15 mouse cellular contexts compared by ENCODE assay signal in genomic region chr11:114234542-114234910, GRCm38 (mm10).
DNase-seq lines count a peak whose midpoint lies in the region; ATAC-seq and TF ChIP-seq lines count a peak whose summit lies in the region.
"Had no signal": no experiment of that assay in that cellular context is flagged by ENCODE, and none has a peak within 500 bp of the region (broad histone marks: within the 10 kb centered on the region; RNA-seq: fewer than 3 reads in every experiment).

No protein-coding gene starts in this region.

- 0 out of 2 replicates have a peak, but pooled peaks cover 5% of the 10 kb centered on the region for H3K4me1 ChIP-seq in heart, postnatal 0 days (ENCODE audit: control insufficient read depth, insufficient read depth)
- H3K4me1 ChIP-seq in hindbrain, embryonic 15.5 days (replicated peaks), result peaks cover 20% of the 10 kb centered on the region
- peaks cover 10% of the 10 kb centered on the region; the same call in 1 of the 2 replicates for H3K4me1 ChIP-seq in neural tube, embryonic 14.5 days (ENCODE audit: control insufficient read depth, insufficient read depth, low read length)
- H3K4me1 ChIP-seq: liver, embryonic 12.5 days had no signal

- intact Hi-C loops in left cerebral cortex, postnatal 14 days (cut with DNase I), result no loop called here

- no peaks in the 10 kb centered on the region for H3K27me3 ChIP-seq in heart, postnatal 0 days (ENCODE audit: control insufficient read depth, insufficient read depth, low read length)
- 0 out of 2 replicates have a peak, but pooled peaks cover 2% of the 10 kb centered on the region for H3K27me3 ChIP-seq in hindbrain, embryonic 15.5 days
- no peaks in the 10 kb centered on the region for H3K27me3 ChIP-seq in neural tube, embryonic 14.5 days (ENCODE audit: control insufficient read depth, insufficient read depth, low read length)

- ATAC-seq in heart, postnatal 0 days (ENCODE audit: insufficient read depth, low read depth), result no peak
- no peak for ATAC-seq in hindbrain, embryonic 15.5 days (ENCODE audit: low FRiP score, low read depth)
- ATAC-seq in neural tube, embryonic 14.5 days (ENCODE audit: low read depth), result no peak; the same call in 1 of the 2 replicates
- ATAC-seq: liver, embryonic 12.5 days had no signal

- no peaks in the 10 kb centered on the region for H3K9me3 ChIP-seq in heart, postnatal 0 days (replicated peaks; ENCODE audit: control insufficient read depth, low read length)
- no peaks in the 10 kb centered on the region for H3K9me3 ChIP-seq in hindbrain, embryonic 15.5 days
- H3K9me3 ChIP-seq in neural tube, embryonic 14.5 days (ENCODE audit: control insufficient read depth, low read length), result no peaks in the 10 kb centered on the region
- H3K9me3 ChIP-seq: heart, embryonic 13.5 days; limb, embryonic 10.5 days; liver, embryonic 12.5 days had no signal

- H3K36me3 ChIP-seq in heart, postnatal 0 days (replicated peaks; ENCODE audit: control insufficient read depth, insufficient read depth, low read length), result no peaks in the 10 kb centered on the region
- H3K36me3 ChIP-seq in hindbrain, embryonic 15.5 days, result no peaks in the 10 kb centered on the region
- H3K36me3 ChIP-seq in neural tube, embryonic 14.5 days (ENCODE audit: control insufficient read depth, insufficient read depth, low read length), result no peaks in the 10 kb centered on the region
- H3K36me3 ChIP-seq: heart, embryonic 13.5 days; limb, embryonic 10.5 days; liver, embryonic 12.5 days had no signal

- H3K4me3 ChIP-seq in heart, postnatal 0 days (ENCODE audit: low read depth, low read length), result no peak overlapping the region
- no peak overlapping the region for H3K4me3 ChIP-seq in hindbrain, embryonic 15.5 days
- no peak overlapping the region for H3K4me3 ChIP-seq in neural tube, embryonic 14.5 days (ENCODE audit: low read depth, low read length)
- H3K4me3 ChIP-seq: heart, embryonic 13.5 days; limb, embryonic 10.5 days; liver, embryonic 12.5 days; myocyte had no signal

- WGBS in heart, postnatal 0 days, result 50% methylated on average over 1 of the region's 1 CpGs
- WGBS in hindbrain, embryonic 15.5 days, result 37% methylated on average over 1 of the region's 1 CpGs
- WGBS in neural tube, embryonic 14.5 days, result 42% methylated on average over 1 of the region's 1 CpGs

- no peak overlapping the region for H3K9ac ChIP-seq in heart, postnatal 0 days (replicated peaks; ENCODE audit: low read depth, low read length)
- H3K9ac ChIP-seq in hindbrain, embryonic 15.5 days, result no peak overlapping the region
- H3K9ac ChIP-seq in neural tube, embryonic 14.5 days (replicated peaks; ENCODE audit: low read depth, low read length), result no peak overlapping the region
- H3K9ac ChIP-seq: heart, embryonic 13.5 days; liver, embryonic 12.5 days had no signal

- no peak overlapping the region; the same call in 1 of the 2 replicates for H3K27ac ChIP-seq in heart, postnatal 0 days (ENCODE audit: low read depth)
- H3K27ac ChIP-seq in hindbrain, embryonic 15.5 days (replicated peaks), result peak overlapping the region; percentile 49; the same call in 1 of the 2 replicates
- H3K27ac ChIP-seq in neural tube, embryonic 14.5 days (ENCODE audit: low read depth, low read length), result 0 out of 2 replicates have a peak overlapping the region, but pooled peaks have one; percentile 44
- H3K27ac ChIP-seq: heart, embryonic 13.5 days; limb, embryonic 10.5 days; liver, embryonic 12.5 days had no signal

- peak overlapping the region; percentile 7; the same call in 1 of the 2 replicates for H3K4me2 ChIP-seq in heart, postnatal 0 days (ENCODE audit: low read depth, low read length)
- H3K4me2 ChIP-seq in hindbrain, embryonic 15.5 days, result peak overlapping the region; percentile 22; the same call in 1 of the 2 replicates
- peak overlapping the region; percentile 12; the same call in 1 of the 2 replicates for H3K4me2 ChIP-seq in neural tube, embryonic 14.5 days (ENCODE audit: low read depth, low read length)
- H3K4me2 ChIP-seq: heart, embryonic 13.5 days; liver, embryonic 12.5 days had no signal

- DNase-seq in heart, postnatal 0 days (ENCODE audit: low spot score), result no peak
- no peak for DNase-seq in heart, adult 8-10 months (ENCODE audit: low spot score)
- peak; percentile 85 for DNase-seq in thymus, postnatal 25 days
- no peak for DNase-seq in adrenal gland, postnatal 10 days
- no peak for DNase-seq in left cerebral cortex, postnatal 14 days (ENCODE audit: low spot score in 2 of 2)
- DNase-seq: cerebellum, adult 18-20 months; gastrocnemius, postnatal 25 days; layer of hippocampus, postnatal 36 days; right cerebral cortex, postnatal 25 days had no signal

- no peak for TF ChIP-seq EP300 in heart, postnatal 0 days (IDR thresholded peaks at IDR 0.05; ENCODE audit: low read depth)

- TF ChIP-seq CTCF in heart, postnatal 0 days (IDR thresholded peaks at IDR 0.05; ENCODE audit: low read depth), result no peak
